Comparison of ENCODE assay signal across 10 mouse cellular contexts in the genomic region with DNA sequence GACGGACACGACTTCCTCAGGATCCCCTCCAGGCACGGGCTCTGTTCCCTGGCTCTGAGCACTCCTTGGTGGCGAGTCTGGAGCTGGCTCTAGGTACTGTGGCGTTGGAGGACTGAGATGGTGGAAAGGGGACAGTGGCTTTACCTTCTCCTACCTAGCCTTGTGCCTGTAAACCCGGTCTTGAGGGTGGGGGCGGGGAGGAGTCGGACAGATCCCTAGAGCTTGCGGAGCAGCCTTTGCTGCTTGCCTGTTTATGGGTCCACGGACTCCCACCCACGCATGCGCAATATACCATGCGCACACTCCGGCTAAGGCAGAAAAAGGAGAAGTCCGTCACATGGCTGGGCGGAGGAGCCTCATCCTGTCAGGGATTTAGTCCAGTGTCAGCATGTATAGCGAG. TPM values are rescaled to one million over a fixed set of nuclear protein-coding genes. Genes with fewer than 3 reads are reported as not detected.
DNase-seq lines count a peak whose midpoint lies in the region; ATAC-seq and TF ChIP-seq lines count a peak whose summit lies in the region.
"Had no signal": no experiment of that assay in that cellular context is flagged by ENCODE, and none has a peak within 500 bp of the region (broad histone marks: within the 10 kb centered on the region; RNA-seq: fewer than 3 reads in every experiment).

No protein-coding gene starts in this region.

- 5% methylated on average over 17 of the region's 17 CpGs for WGBS in macrophage (ENCODE audit: missing documents)
- WGBS in hindbrain, embryonic 14.5 days, result 80% methylated on average over 17 of the region's 17 CpGs

- H3K27ac ChIP-seq in bone marrow macrophage, adult 2 months (ENCODE audit: insufficient read depth, low read depth, low read length), result peak overlapping the region; percentile 95
- H3K27ac ChIP-seq in macrophage, result peak overlapping the region; percentile 89
- H3K27ac ChIP-seq in hindbrain, embryonic 14.5 days, result no peak overlapping the region
- H3K27ac ChIP-seq: hindbrain, embryonic 15.5 days had no signal

- H3K36me3 ChIP-seq in macrophage (ENCODE audit: inconsistent target), result no peaks in the 10 kb centered on the region
- no peaks in the 10 kb centered on the region for H3K36me3 ChIP-seq in hindbrain, embryonic 14.5 days (replicated peaks; ENCODE audit: control insufficient read depth, insufficient read depth)
- H3K36me3 ChIP-seq: hindbrain, embryonic 15.5 days had no signal

- no peak overlapping the region for H3K9ac ChIP-seq in hindbrain, embryonic 14.5 days
- H3K9ac ChIP-seq: hindbrain, embryonic 15.5 days had no signal

- H3K79me2 ChIP-seq in macrophage (ENCODE audit: inconsistent target), result no peaks in the 10 kb centered on the region

- peaks cover 29% of the 10 kb centered on the region for H3K4me1 ChIP-seq in bone marrow macrophage, adult 2 months (ENCODE audit: control insufficient read depth, insufficient read depth, low read length)
- 0 out of 2 replicates have a peak, but pooled peaks cover 6% of the 10 kb centered on the region for H3K4me1 ChIP-seq in hindbrain, embryonic 14.5 days (replicated peaks; ENCODE audit: control insufficient read depth, insufficient read depth, low read length)

- no peaks in the 10 kb centered on the region for H3K27me3 ChIP-seq in hindbrain, embryonic 14.5 days (ENCODE audit: control insufficient read depth, insufficient read depth, low read length)
- H3K27me3 ChIP-seq: hindbrain, embryonic 15.5 days had no signal

- no peak for TF ChIP-seq CTCF in bone marrow macrophage, adult 2 months (IDR thresholded peaks at IDR 0.05; ENCODE audit: low read depth, low read length)

- DNase-seq in layer of hippocampus, adult 11-12 months (ENCODE audit: low spot score), result peak; percentile 66
- no peak for DNase-seq in layer of hippocampus, postnatal 36 days
- no peak for DNase-seq in hindbrain, embryonic 14.5 days (ENCODE audit: low spot score)
- no peak for DNase-seq in cerebellum, adult 9-11 months
- DNase-seq in retina, postnatal 1 day, result no peak

- TF ChIP-seq POLR2A in bone marrow macrophage, adult 2 months (IDR thresholded peaks at IDR 0.05; ENCODE audit: borderline replicate concordance, low read depth, low read length), result 0 out of 2 replicates have a peak, but pooled peaks have one; percentile 10

- H3K4me3 ChIP-seq in bone marrow macrophage, adult 2 months (ENCODE audit: insufficient read depth, low read length), result peak overlapping the region; percentile 58
- H3K4me3 ChIP-seq in macrophage (ENCODE audit: inconsistent target), result peak overlapping the region; percentile 14
- H3K4me3 ChIP-seq in hindbrain, embryonic 14.5 days (replicated peaks; ENCODE audit: low read length), result no peak overlapping the region
- H3K4me3 ChIP-seq: hindbrain, embryonic 15.5 days had no signal

- H3K4me2 ChIP-seq in hindbrain, embryonic 14.5 days (replicated peaks), result no peak overlapping the region
- H3K4me2 ChIP-seq: hindbrain, embryonic 15.5 days had no signal

- ATAC-seq in hematopoietic stem cell, adult 5-6 weeks (replicated peaks in 1 of 2; ENCODE audit: insufficient read depth in 1 of 2, low FRiP score in 2 of 2, low TSS enrichment in 1 of 2, low read depth in 1 of 2, poor library complexity in 2 of 2, severe bottlenecking in 2 of 2), result peak; percentile 97
- ATAC-seq in hindbrain, embryonic 14.5 days (ENCODE audit: low FRiP score), result no peak

- no peaks in the 10 kb centered on the region for H3K9me3 ChIP-seq in hindbrain, embryonic 14.5 days (ENCODE audit: control insufficient read depth, low read length)
- H3K9me3 ChIP-seq: hindbrain, embryonic 15.5 days had no signal

RNA-seq across cellular contexts. Expression of gene Pbp2, which starts 13.9 kb away (rescaled TPM):
- not detected for total RNA-seq in layer of hippocampus, postnatal 36 days (2021)
- not detected in 2 replicates for polyA plus RNA-seq in bone marrow macrophage, adult 2 months (2012; ENCODE audit: insufficient read depth, insufficient read length, missing spikeins)
- total RNA-seq in hematopoietic stem cell, adult 5-6 weeks (2017), result not detected in 2 replicates
- not detected for total RNA-seq in macrophage (2018; cell fraction: chromatin; rRNA removed)
- total RNA-seq in macrophage (2018; cell fraction: cytosol; rRNA removed), result not detected
- total RNA-seq in macrophage (2018; cell fraction: nucleus; rRNA removed), result not detected
- polyA plus RNA-seq in macrophage (2018), result not detected in 3 replicates
- polyA plus RNA-seq in hindbrain, embryonic 14.5 days (2014; fragmentation: Nextera tagmentation; extraction: Ambion mirVana), result 0.16 and 0.31 TPM in 2 replicates
- total RNA-seq: adrenal gland, postnatal 36 days had no signal

RNA-seq across cellular contexts. Expression of gene Gsg1, which starts 42.1 kb away (rescaled TPM):
- under 1 TPM in 1 of 2 experiments, not detected in 1; 0.42 TPM for total RNA-seq in layer of hippocampus, postnatal 36 days (2021)
- 1.2 TPM in 1 of 2 replicates, not detected in the other for polyA plus RNA-seq in bone marrow macrophage, adult 2 months (2012; ENCODE audit: insufficient read depth, insufficient read length, missing spikeins)
- 1.6 TPM in 1 of 2 replicates, not detected in the other for total RNA-seq in hematopoietic stem cell, adult 5-6 weeks (2017)
- not detected for total RNA-seq in macrophage (2018; cell fraction: chromatin; rRNA removed)
- total RNA-seq in macrophage (2018; cell fraction: cytosol; rRNA removed), result under 1 TPM in 19 of 26 experiments, not detected in 7; 0.10 to 0.37 (median 0.16) TPM
- total RNA-seq in macrophage (2018; cell fraction: nucleus; rRNA removed), result not detected
- polyA plus RNA-seq in macrophage (2018), result 0.14 to 0.51 TPM (median 0.18 TPM) in 3 replicates
- 0.15 and 0.31 TPM in 2 replicates for polyA plus RNA-seq in hindbrain, embryonic 14.5 days (2014; fragmentation: Nextera tagmentation; extraction: Ambion mirVana)
- total RNA-seq: adrenal gland, postnatal 36 days had no signal
- polyA plus RNA-seq: hindbrain, embryonic 15.5 days had no signal
